Mouse (Mus musculus) CH12.LX (cell line): Measurements from ENCODE around the gene Col9a1. TPM values are rescaled to one million over a fixed set of nuclear protein-coding genes. Genes with fewer than 3 reads are reported as not detected.

ENCODE experiments used
- DNase-seq: peaks from one replicate; pipeline ENCODE4 v3.0.0-alpha.2; 2013; ENCODE audit errors: extremely low read depth
- H3K27ac ChIP-seq: 2 replicates; pipeline ENCODE4 v1.5.1; 2012; ENCODE audit warnings: low read depth, mild to moderate bottlenecking, control low read depth, moderate library complexity; ENCODE audit not compliant: insufficient read depth
- H3K27me3 ChIP-seq: replicated peaks from 2 replicates; pipeline ENCODE3; 2012; ENCODE audit warnings: inconsistent platforms
- H3K36me3 ChIP-seq, 2 experiments: replicated peaks in 1 of 2; 2 replicates each; pipeline versions ENCODE3 to v1.6.1; 2012; ENCODE audit warnings: inconsistent platforms in 1 of 2, low read length in 1 of 2, mild to moderate bottlenecking in 1 of 2, mixed read lengths in 1 of 2, moderate library complexity in 1 of 2; ENCODE audit not compliant: control insufficient read depth in 1 of 2, insufficient read depth in 1 of 2
- H3K4me1 ChIP-seq, 2 experiments: 2 replicates each; pipeline ENCODE4 v1.6.1; 2012; ENCODE audit warnings: inconsistent platforms in 1 of 2, moderate library complexity in 1 of 2; ENCODE audit not compliant: insufficient read depth in 2 of 2, control insufficient read depth in 1 of 2
- H3K4me2 ChIP-seq: 2 replicates; pipeline ENCODE4 v1.6.1; 2012; ENCODE audit warnings: low read depth, mild to moderate bottlenecking, control low read depth; ENCODE audit not compliant: poor library complexity, insufficient read depth, severe bottlenecking
- H3K4me3 ChIP-seq, 3 experiments: fragments of 150-350 bp in 1 of 3; sonication (generic) in 1 of 3; replicated peaks in 1 of 3; 2 replicates each; pipeline versions ENCODE3 to v1.5.1; 2011 to 2012; ENCODE audit warnings: low read depth in 2 of 3, low read length in 2 of 3, mild to moderate bottlenecking in 2 of 3, moderate library complexity in 2 of 3, control low read depth in 1 of 3, improper control_type of control experiment in 1 of 3, inconsistent platforms in 1 of 3, mixed read lengths in 1 of 3; ENCODE audit not compliant: poor library complexity in 1 of 3
- H3K79me2 ChIP-seq: replicated peaks from 2 replicates; pipeline ENCODE4 v1.6.1; 2012; ENCODE audit warnings: mild to moderate bottlenecking, moderate library complexity; ENCODE audit not compliant: control insufficient read depth, poor library complexity, insufficient read depth, severe bottlenecking; ENCODE audit errors: extremely low read depth
- H3K9ac ChIP-seq: 2 replicates; pipeline ENCODE4 v1.6.1; 2012; ENCODE audit warnings: low read depth, mild to moderate bottlenecking, control low read depth, moderate library complexity; ENCODE audit not compliant: insufficient read depth
- H3K9me3 ChIP-seq: replicated peaks from 2 replicates; pipeline ENCODE3; 2012; ENCODE audit warnings: low read length, inconsistent platforms, mixed read lengths
- BHLHE40 ChIP-seq: IDR thresholded peaks from 2 replicates; pipeline ENCODE4 v1.6.1; 2011; ENCODE audit warnings: mild to moderate bottlenecking, low read depth, low read length, improper control_type of control experiment
- E2F4 ChIP-seq: IDR thresholded peaks from 2 replicates; pipeline ENCODE4 v1.6.1; 2011; ENCODE audit warnings: low read depth, low read length, improper control_type of control experiment; ENCODE audit not compliant: insufficient replicate concordance
- ELF1 ChIP-seq: IDR thresholded peaks from 2 replicates; pipeline ENCODE4 v1.6.1; 2014; ENCODE audit warnings: low read depth, mild to moderate bottlenecking, inconsistent platforms, low read length, improper control_type of control experiment
- JUN ChIP-seq: IDR thresholded peaks from 2 replicates; pipeline ENCODE4 v1.6.1; 2011; ENCODE audit warnings: low read depth, mild to moderate bottlenecking, low read length, improper control_type of control experiment, moderate library complexity; ENCODE audit not compliant: insufficient read depth
- JUND ChIP-seq: conservative IDR thresholded peaks from 2 replicates; pipeline ENCODE4 v1.6.1; 2011; ENCODE audit warnings: low read depth, low read length, improper control_type of control experiment
- MEF2A ChIP-seq: IDR thresholded peaks from 2 replicates; pipeline ENCODE4 v1.6.1; 2014; ENCODE audit warnings: low read depth, mild to moderate bottlenecking, inconsistent platforms, low read length, improper control_type of control experiment, borderline replicate concordance
- MXI1 ChIP-seq: IDR thresholded peaks from 2 replicates; pipeline ENCODE4 v1.6.1; 2011; ENCODE audit warnings: mild to moderate bottlenecking, low read depth, low read length, improper control_type of control experiment
- NELFE ChIP-seq: IDR thresholded peaks from 2 replicates; pipeline ENCODE4 v1.6.1; 2011; ENCODE audit warnings: low read depth, low read length, improper control_type of control experiment
- POLR2AphosphoS2 ChIP-seq: IDR thresholded peaks from 2 replicates; pipeline ENCODE4 v1.6.1; 2011; ENCODE audit warnings: low read depth, low read length, improper control_type of control experiment
- SMC3 ChIP-seq: IDR thresholded peaks from 2 replicates; pipeline ENCODE4 v1.6.1; 2011; ENCODE audit warnings: low read depth, low read length, improper control_type of control experiment
- TBP ChIP-seq: conservative IDR thresholded peaks from 2 replicates; pipeline ENCODE4 v1.6.1; 2011; ENCODE audit warnings: low read depth, low read length, improper control_type of control experiment
- USF1 ChIP-seq: IDR thresholded peaks from 2 replicates; pipeline ENCODE4 v1.6.1; 2014; ENCODE audit warnings: low read depth, mild to moderate bottlenecking, inconsistent platforms, low read length, improper control_type of control experiment
- ZC3H11A ChIP-seq: IDR thresholded peaks from 2 replicates; pipeline ENCODE4 v1.6.1; 2012; ENCODE audit warnings: low read depth, mild to moderate bottlenecking, inconsistent platforms, low read length, improper control_type of control experiment
- ZKSCAN1 ChIP-seq: IDR thresholded peaks from 2 replicates; pipeline ENCODE4 v1.6.1; 2012; ENCODE audit warnings: low read depth, inconsistent platforms, low read length, improper control_type of control experiment, borderline replicate concordance
- ZMIZ1 ChIP-seq: IDR thresholded peaks from 2 replicates; pipeline ENCODE4 v1.6.1; 2012; ENCODE audit warnings: low read depth, mild to moderate bottlenecking, inconsistent platforms, low read length, improper control_type of control experiment
- ZNF384 ChIP-seq: IDR thresholded peaks from 2 replicates; pipeline ENCODE4 v1.6.1; 2012; ENCODE audit warnings: low read depth, low read length, improper control_type of control experiment, inconsistent platforms
- dilution Hi-C: fragments of 300-500 bp; cut with MboI; formaldehyde crosslinking; loops from 2 replicates; pipeline ENCODE4 v1.14.3; 2020; ENCODE audit warnings: low sequenced_read_pairs; ENCODE audit not compliant: extremely low pct_unique_long_range_greater_than_20kb, extremely low pct_ligation_motif_present
- in situ Hi-C: fragments of 300-500 bp; cut with MboI; formaldehyde crosslinking; loops from 3 replicates; pipeline ENCODE4 v1.14.3; 2019; ENCODE audit warnings: low sequenced_read_pairs, low pct_ligation_motif_present, low pct_unique_long_range_greater_than_20kb, mixed read lengths
- polyA plus RNA-seq: library from polyadenylated mRNA; unstranded; fragments of >175 nt; gene quantifications from 2 replicates; pipeline ENCODE4 v1.2.1, GENCODE M21; 2012; ENCODE audit warnings: low read depth; ENCODE audit not compliant: insufficient read length
- total RNA-seq, 2 experiments: library from RNA; depleted of rRNA; stranded (reverse); fragments of 300-350 nt in 1 of 2; fragments of >200 nt in 1 of 2; gene quantifications; 2 replicates each; pipeline ENCODE4 v1.2.3; 2012 to 2014

Col9a1 gene
- total and polyA plus RNA-seq, 3 experiments: not detected

DNA sequence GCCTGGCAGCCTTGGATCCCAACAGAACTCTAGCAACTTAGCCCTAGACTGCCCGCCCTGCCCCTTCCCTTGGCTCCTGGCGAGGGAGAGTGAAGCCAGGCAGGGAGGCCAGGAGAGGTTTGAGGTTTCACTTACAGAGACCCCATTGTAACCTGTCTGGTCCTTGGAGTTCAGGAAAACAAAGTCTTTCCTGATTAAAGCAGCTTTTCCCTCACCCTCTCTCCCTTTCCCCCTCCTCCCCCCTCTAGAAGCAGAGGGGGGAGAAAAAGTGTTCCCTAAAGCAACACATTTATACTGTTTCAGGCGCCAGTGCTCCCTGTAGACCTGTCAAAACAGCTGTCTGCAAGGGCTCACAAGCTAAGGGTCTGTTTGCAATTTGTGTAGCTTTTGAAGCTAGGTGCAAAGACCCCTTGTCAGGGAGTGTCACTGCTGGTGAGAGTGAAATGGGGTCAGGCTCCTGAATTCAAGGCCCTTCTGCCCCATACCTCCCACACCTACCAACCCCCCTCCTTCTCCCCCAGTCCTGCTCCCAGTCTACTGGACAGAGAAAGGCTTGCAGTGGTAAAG is 18.6 kb downstream of the Col9a1 start:
- Histone ChIP-seq H3K9ac (no peak overlapping the region), H3K27ac (no peak overlapping the region), H3K4me1 (0 out of 4 replicates have a peak, but pooled peaks cover 0 to 3% of the 10 kb centered on the region in 2 experiments), H3K79me2 (no peaks in the 10 kb centered on the region), H3K4me3 (no peak overlapping the region), H3K4me2 (no peak overlapping the region), H3K36me3 (no peaks in the 10 kb centered on the region), H3K9me3 (no peaks in the 10 kb centered on the region), H3K27me3 (no peaks in the 10 kb centered on the region)
- in situ Hi-C loops: no loop called here
- no peak for DNase-seq
- TF ChIP-seq NELFE (no peak), SMC3 (no peak), ZC3H11A (no peak), JUND (no peak), TBP (no peak), POLR2AphosphoS2 (no peak)
- dilution Hi-C loops: no loop called here

DNA sequence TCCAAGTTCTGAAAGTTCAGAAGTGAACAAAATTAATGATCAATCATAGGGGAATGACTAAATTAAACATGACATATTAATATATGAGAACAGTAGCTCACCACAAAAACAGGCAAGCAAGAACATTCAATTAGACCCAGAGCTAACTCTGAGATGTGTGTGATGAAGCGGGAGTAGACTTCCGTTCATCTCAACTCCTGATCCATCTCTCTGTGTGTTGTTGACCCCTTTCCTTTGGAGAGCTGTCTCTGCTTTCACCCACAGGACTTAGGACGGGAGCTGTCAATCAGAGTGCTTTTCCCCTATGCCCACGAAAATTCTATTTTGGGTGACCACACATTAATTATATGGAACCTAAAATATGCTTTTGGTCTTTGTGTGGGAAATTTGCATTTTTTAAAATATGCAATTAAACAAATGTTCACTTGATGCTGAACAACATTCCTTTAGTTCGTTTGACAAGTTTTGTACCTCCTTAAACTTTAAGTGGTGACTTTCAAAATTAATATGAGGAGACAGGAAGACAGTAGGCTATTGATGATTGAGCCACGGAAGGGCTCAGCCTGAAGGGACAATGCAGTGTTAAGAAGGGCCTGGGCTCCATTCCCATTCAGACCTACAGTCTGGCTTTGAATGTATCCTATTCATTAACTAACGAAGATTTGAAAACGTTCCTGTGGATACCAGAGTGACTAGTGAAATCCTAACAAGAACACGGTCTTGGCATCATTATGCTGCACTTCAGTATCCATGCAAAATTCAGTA is 34.4 kb downstream of the Col9a1 start:
- in situ Hi-C loops: no loop called here
- no peaks in the 10 kb centered on the region for H3K9me3 ChIP-seq
- dilution Hi-C loops: no loop called here
- no peaks in the 10 kb centered on the region for H3K4me1 ChIP-seq
- H3K27ac ChIP-seq: no peak overlapping the region
- no peak overlapping the region for H3K4me2 ChIP-seq
- H3K36me3 ChIP-seq: no peaks in the 10 kb centered on the region
- H3K9ac ChIP-seq: no peak overlapping the region
- no peaks in the 10 kb centered on the region for H3K79me2 ChIP-seq
- no peaks in the 10 kb centered on the region for H3K27me3 ChIP-seq
- no peak for DNase-seq
- TF ChIP-seq USF1 (no peak), ELF1 (no peak), BHLHE40 (no peak), NELFE (no peak), ZKSCAN1 (no peak), ZMIZ1 (no peak), SMC3 (no peak), MEF2A (no peak), ZNF384 (no peak), E2F4 (no peak), JUN (no peak), MXI1 (no peak)
- TF ChIP-seq, all 38 proteins: peak for 0
- no peak overlapping the region for H3K4me3 ChIP-seq
